31 mouse cellular contexts compared by ENCODE assay signal in genomic region chr2:24425630-24426029, GRCm38 (mm10). TPM values are rescaled to one million over a fixed set of nuclear protein-coding genes. Genes with fewer than 3 reads are reported as not detected.
DNase-seq lines count a peak whose midpoint lies in the region; ATAC-seq and TF ChIP-seq lines count a peak whose summit lies in the region.
"Had no signal": no experiment of that assay in that cellular context is flagged by ENCODE, and none has a peak within 500 bp of the region (broad histone marks: within the 10 kb centered on the region; RNA-seq: fewer than 3 reads in every experiment).

No protein-coding gene starts in this region.

- no peaks in the 10 kb centered on the region for H3K27me3 ChIP-seq in intestine, embryonic 14.5 days (replicated peaks; ENCODE audit: control insufficient read depth, insufficient read depth, low read length)
- H3K27me3 ChIP-seq in intestine, embryonic 16.5 days (replicated peaks; ENCODE audit: control insufficient read depth, insufficient read depth, low read length), result no peaks in the 10 kb centered on the region
- H3K27me3 ChIP-seq in MEL (ENCODE audit: control insufficient read depth in 1 of 2, insufficient read depth in 2 of 2, low read length in 2 of 2), result no peaks in the 10 kb centered on the region; a peak in 1 of 4 replicates
- H3K27me3 ChIP-seq: CH12.LX; embryonic facial prominence, embryonic 12.5 days; embryonic facial prominence, embryonic 15.5 days; hindbrain, embryonic 15.5 days; intestine, embryonic 15.5 days had no signal

- no peak overlapping the region for H3K9ac ChIP-seq in intestine, embryonic 14.5 days (ENCODE audit: low read length)
- H3K9ac ChIP-seq in intestine, embryonic 16.5 days (ENCODE audit: low read depth, low read length), result no peak overlapping the region
- H3K9ac ChIP-seq in MEL (ENCODE audit: control insufficient read depth, low read depth, low read length, poor library complexity, severe bottlenecking), result no peak overlapping the region
- H3K9ac ChIP-seq: embryonic facial prominence, embryonic 12.5 days; embryonic facial prominence, embryonic 15.5 days; forebrain, postnatal 0 days; heart, embryonic 13.5 days; hindbrain, embryonic 12.5 days; hindbrain, embryonic 15.5 days; intestine, embryonic 15.5 days had no signal

- TF ChIP-seq RAD21 in MEL (IDR thresholded peaks at IDR 0.05; ENCODE audit: low read depth, low read length), result no peak

- no peak for ATAC-seq in intestine, embryonic 14.5 days (replicated peaks; ENCODE audit: low FRiP score, low TSS enrichment, low read depth)
- no peak for ATAC-seq in intestine, embryonic 16.5 days
- peak; percentile 41 for ATAC-seq in granulocyte monocyte progenitor cell, adult 5-6 weeks (replicated peaks; ENCODE audit: poor library complexity, severe bottlenecking)
- peak; percentile 55 for ATAC-seq in megakaryocyte progenitor cell, adult 5-6 weeks (replicated peaks; ENCODE audit: poor library complexity)
- ATAC-seq: forebrain, embryonic 14.5 days; forebrain, postnatal 0 days; intestine, embryonic 15.5 days had no signal

- no peaks in the 10 kb centered on the region for H3K79me2 ChIP-seq in MEL (ENCODE audit: control insufficient read depth, insufficient read depth, low read length, poor library complexity)

- TF ChIP-seq POLR2A in MEL (IDR thresholded peaks at IDR 0.05; ENCODE audit: control insufficient read depth in 1 of 2, insufficient read depth in 1 of 2, low read depth in 1 of 2, low read length in 2 of 2, poor library complexity in 1 of 2), result no peak

- no peak for DNase-seq in intestine, embryonic 14.5 days (ENCODE audit: low spot score)
- peak; percentile 3 for DNase-seq in MEL (ENCODE audit: low read depth, low spot score)
- DNase-seq in gastrocnemius, adult 2 months, result no peak
- DNase-seq in layer of hippocampus, adult 11-12 months (ENCODE audit: low spot score), result no peak
- DNase-seq: adrenal gland, adult 8-10 months; adrenal gland, postnatal 25 days; B cell, adult 2 months; cerebellum, adult 11-12 months; cerebellum, adult 8-10 months; cerebellum, postnatal 10 days; cerebellum, postnatal 36 days; forebrain, postnatal 0 days; gastrocnemius, postnatal 10 days; gastrocnemius, postnatal 36 days; heart, adult 18-20 months; heart, postnatal 14 days; heart, postnatal 4 days had no signal

- 0 out of 2 replicates have a peak, but pooled peaks cover 3% of the 10 kb centered on the region for H3K4me1 ChIP-seq in intestine, embryonic 14.5 days (replicated peaks; ENCODE audit: control insufficient read depth, insufficient read depth, low read length)
- peaks cover 12% of the 10 kb centered on the region for H3K4me1 ChIP-seq in intestine, embryonic 16.5 days (ENCODE audit: control insufficient read depth, insufficient read depth, low read length)
- H3K4me1 ChIP-seq in MEL (ENCODE audit: control insufficient read depth in 1 of 2, insufficient read depth in 2 of 2, low read length in 2 of 2), result no peaks in the 10 kb centered on the region
- H3K4me1 ChIP-seq: embryonic facial prominence, embryonic 12.5 days; embryonic facial prominence, embryonic 15.5 days; heart, embryonic 13.5 days; intestine, embryonic 15.5 days had no signal

- H3K27ac ChIP-seq in intestine, embryonic 14.5 days (ENCODE audit: low read depth), result 0 out of 2 replicates have a peak overlapping the region, but pooled peaks have one; percentile 59
- H3K27ac ChIP-seq in intestine, embryonic 16.5 days (ENCODE audit: low read length), result no peak overlapping the region
- no peak overlapping the region for H3K27ac ChIP-seq in MEL (ENCODE audit: control insufficient read depth, low read depth, low read length)
- no peak overlapping the region for H3K27ac ChIP-seq in gastrocnemius, adult 2 months
- H3K27ac ChIP-seq: embryonic facial prominence, embryonic 12.5 days; embryonic facial prominence, embryonic 15.5 days; heart, embryonic 13.5 days; hindbrain, embryonic 12.5 days; hindbrain, embryonic 15.5 days had no signal

- H3K9me3 ChIP-seq in intestine, embryonic 14.5 days (ENCODE audit: control insufficient read depth, low read length), result no peaks in the 10 kb centered on the region
- peaks cover 3% of the 10 kb centered on the region; the same call in 1 of the 2 replicates for H3K9me3 ChIP-seq in intestine, embryonic 16.5 days (ENCODE audit: control insufficient read depth, low read length)
- H3K9me3 ChIP-seq in MEL (replicated peaks; ENCODE audit: insufficient read depth, low read length), result no peaks in the 10 kb centered on the region
- H3K9me3 ChIP-seq: embryonic facial prominence, embryonic 12.5 days; embryonic facial prominence, embryonic 15.5 days; G1E; heart, embryonic 13.5 days; hindbrain, embryonic 12.5 days; hindbrain, embryonic 15.5 days; intestine, embryonic 15.5 days had no signal

- WGBS in intestine, embryonic 14.5 days, result 83% methylated on average over 2 of the region's 2 CpGs
- WGBS in intestine, embryonic 16.5 days, result 81% methylated on average over 2 of the region's 2 CpGs

- no peaks in the 10 kb centered on the region for H3K36me3 ChIP-seq in intestine, embryonic 14.5 days (ENCODE audit: control insufficient read depth, insufficient read depth, low read length)
- no peaks in the 10 kb centered on the region for H3K36me3 ChIP-seq in intestine, embryonic 16.5 days (ENCODE audit: control insufficient read depth, insufficient read depth, low read length)
- no peaks in the 10 kb centered on the region for H3K36me3 ChIP-seq in MEL (ENCODE audit: control insufficient read depth in 1 of 2, insufficient read depth in 2 of 2, low read length in 2 of 2)
- H3K36me3 ChIP-seq: embryonic facial prominence, embryonic 12.5 days; embryonic facial prominence, embryonic 15.5 days; G1E; heart, embryonic 13.5 days; hindbrain, embryonic 12.5 days; hindbrain, embryonic 15.5 days; intestine, embryonic 15.5 days had no signal

- intact Hi-C loops in gastrocnemius, adult 2 months (cut with DNase I), result no loop called here

- no peak overlapping the region for H3K4me2 ChIP-seq in intestine, embryonic 14.5 days (ENCODE audit: low read length)
- H3K4me2 ChIP-seq in intestine, embryonic 16.5 days (ENCODE audit: low read depth, low read length), result no peak overlapping the region
- H3K4me2 ChIP-seq: embryonic facial prominence, embryonic 12.5 days; embryonic facial prominence, embryonic 15.5 days; heart, embryonic 13.5 days; hindbrain, embryonic 12.5 days; hindbrain, embryonic 15.5 days; intestine, embryonic 15.5 days had no signal

- no peak for TF ChIP-seq EP300 in MEL (IDR thresholded peaks at IDR 0.05; ENCODE audit: low read depth in 1 of 2, low read length in 2 of 2)

- TF ChIP-seq CTCF in MEL (IDR thresholded peaks at IDR 0.05 in 2 of 3, conservative IDR thresholded peaks at IDR 0.05 in 1 of 3; ENCODE audit: control insufficient read depth in 1 of 3, insufficient read depth in 1 of 3, low read depth in 2 of 3, low read length in 3 of 3, poor library complexity in 1 of 3, severe bottlenecking in 1 of 3), result no peak
- TF ChIP-seq CTCF in gastrocnemius, adult 2 months (IDR thresholded peaks at IDR 0.05), result no peak

- no peak overlapping the region for H3K4me3 ChIP-seq in intestine, embryonic 14.5 days (ENCODE audit: low read depth, low read length)
- H3K4me3 ChIP-seq in intestine, embryonic 16.5 days (ENCODE audit: low read length), result no peak overlapping the region
- no peak overlapping the region for H3K4me3 ChIP-seq in MEL (ENCODE audit: control insufficient read depth in 1 of 2, insufficient read depth in 1 of 2, low read depth in 2 of 2, low read length in 2 of 2)
- H3K4me3 ChIP-seq in gastrocnemius, adult 2 months, result no peak overlapping the region
- H3K4me3 ChIP-seq: embryonic facial prominence, embryonic 12.5 days; embryonic facial prominence, embryonic 15.5 days; heart, embryonic 13.5 days; hindbrain, embryonic 12.5 days; hindbrain, embryonic 15.5 days; intestine, embryonic 15.5 days had no signal

TF ChIP-seq in MEL, 35 proteins besides CTCF, POLR2A, EP300 and RAD21:
- TF ChIP-seq UBTF (IDR thresholded peaks at IDR 0.05; ENCODE audit: borderline replicate concordance, insufficient read depth, low read depth, low read length), result no peak
- TF ChIP-seq MAFK (IDR thresholded peaks at IDR 0.05; ENCODE audit: borderline replicate concordance, low read depth, low read length), result no peak
- TF ChIP-seq MXI1 (IDR thresholded peaks at IDR 0.05; ENCODE audit: low read depth, low read length), result no peak
- no peak for TF ChIP-seq CHD2 (IDR thresholded peaks at IDR 0.05; ENCODE audit: low read length)
- no peak for TF ChIP-seq TBP (IDR thresholded peaks at IDR 0.05; ENCODE audit: low read depth, low read length)
- TF ChIP-seq ETS1 (IDR thresholded peaks at IDR 0.05; ENCODE audit: low read depth, low read length), result no peak
- no peak for TF ChIP-seq GABPA (IDR thresholded peaks at IDR 0.05; ENCODE audit: low read depth, low read length)
- TF ChIP-seq MYC (IDR thresholded peaks at IDR 0.05; ENCODE audit: low read depth, low read length), result no peak

RNA-seq across cellular contexts. Expression of gene Pax8, which starts 49.8 kb away (rescaled TPM):
- polyA plus RNA-seq in intestine, embryonic 14.5 days (2014; fragmentation: Nextera tagmentation; extraction: Ambion mirVana), result 0.22 and 0.44 TPM in 2 replicates
- polyA plus RNA-seq in intestine, embryonic 16.5 days (2015; fragmentation: Nextera tagmentation; extraction: Ambion mirVana), result 0.92 and 0.99 TPM in 2 replicates
- not detected in 2 replicates for total RNA-seq in MEL (2012; rRNA removed)
- not detected for polyA plus RNA-seq in MEL (2012; ENCODE audit: insufficient read depth in 1 of 2, insufficient read length in 2 of 2, low read depth in 1 of 2, low replicate concordance in 2 of 2, missing spikeins in 1 of 2)
- 1.0 TPM in 1 of 2 replicates, not detected in the other for total RNA-seq in granulocyte monocyte progenitor cell, adult 5-6 weeks (2014; fragmentation: Nextera tagmentation)
- total RNA-seq in granulocyte monocyte progenitor cell, adult 5-6 weeks (2017), result 0.34 TPM in 1 of 2 replicates, not detected in the other
- total RNA-seq in megakaryocyte progenitor cell, adult 5-6 weeks (2015), result 1.3 and 2.9 TPM in 2 replicates
- 0.20 and 1.1 TPM in 2 replicates for total RNA-seq in megakaryocyte progenitor cell, adult 5-6 weeks (2017)
- total RNA-seq in gastrocnemius, adult 2 months (2021), result not detected
- total RNA-seq: adrenal gland, adult 8-10 months; adrenal gland, postnatal 25 days; forebrain, postnatal 0 days; gastrocnemius, postnatal 10 days; gastrocnemius, postnatal 36 days; heart, adult 18-20 months; heart, postnatal 14 days; heart, postnatal 4 days had no signal
- polyA plus RNA-seq: forebrain, embryonic 14.5 days; frontal cortex, adult 2 months; G1E; heart, embryonic 16.5 days had no signal

RNA-seq across cellular contexts. Expression of gene Psd4, which starts 58.2 kb away (rescaled TPM):
- 4.5 and 7.0 TPM in 2 replicates for polyA plus RNA-seq in intestine, embryonic 14.5 days (2014; fragmentation: Nextera tagmentation; extraction: Ambion mirVana)
- polyA plus RNA-seq in intestine, embryonic 16.5 days (2015; fragmentation: Nextera tagmentation; extraction: Ambion mirVana), result 6.1 and 7.2 TPM in 2 replicates
- total RNA-seq in MEL (2012; rRNA removed), result not detected in 2 replicates
- under 1 TPM in 1 of 2 experiments, not detected in 1; 0.11 TPM for polyA plus RNA-seq in MEL (2012; ENCODE audit: insufficient read depth in 1 of 2, insufficient read length in 2 of 2, low read depth in 1 of 2, low replicate concordance in 2 of 2, missing spikeins in 1 of 2)
- 76.9 and 91.0 TPM in 2 replicates for total RNA-seq in granulocyte monocyte progenitor cell, adult 5-6 weeks (2014; fragmentation: Nextera tagmentation)
- total RNA-seq in granulocyte monocyte progenitor cell, adult 5-6 weeks (2017), result 62.4 and 64.6 TPM in 2 replicates
- 43.0 and 43.9 TPM in 2 replicates for total RNA-seq in megakaryocyte progenitor cell, adult 5-6 weeks (2015)
- total RNA-seq in megakaryocyte progenitor cell, adult 5-6 weeks (2017), result 74.4 and 81.0 TPM in 2 replicates
- total RNA-seq in gastrocnemius, adult 2 months (2021), result under 1 TPM; 0.20 to 0.36 TPM

Comparison
In these comparisons a context has a peak if more than half of its experiments do, and no peak if none do; other contexts are left out.
1. ATAC-seq: peak in granulocyte monocyte progenitor cell, adult 5-6 weeks (single experiment) and megakaryocyte progenitor cell, adult 5-6 weeks (single experiment); none in intestine, embryonic 14.5 days (single experiment) and intestine, embryonic 16.5 days (single experiment).
2. RNA of gene Psd4, which starts 58.2 kb away (total RNA-seq): 62.4 to 91.0 TPM in granulocyte monocyte progenitor cell, adult 5-6 weeks and 43.0 to 81.0 TPM in megakaryocyte progenitor cell, adult 5-6 weeks; 0.20 to 0.36 TPM in gastrocnemius, adult 2 months and not detected in MEL; every median in the first group is over 10 times any median in the second.